ENCODE assay signal across 27 mouse cellular contexts in the genomic region with DNA sequence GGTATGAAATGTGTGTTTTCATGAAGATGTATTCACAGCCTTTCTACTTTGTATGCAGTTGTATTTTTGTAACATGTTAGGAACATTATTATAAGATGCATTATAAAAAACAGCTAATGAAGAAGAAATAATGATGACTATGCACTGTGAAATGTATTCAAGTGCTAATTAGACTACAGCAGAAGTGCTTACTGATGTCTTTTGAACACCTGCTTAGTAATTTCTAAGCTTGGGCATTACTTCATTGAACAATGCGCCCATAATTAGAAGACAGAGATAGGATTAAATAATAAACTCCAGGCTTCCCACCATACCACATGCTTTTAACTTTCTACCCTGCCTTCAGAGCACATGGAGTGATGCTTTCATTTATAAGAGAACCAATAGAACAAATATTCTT.
"Had no signal": no experiment of that assay in that cellular context is flagged by ENCODE, and none has a peak within 500 bp of the region (broad histone marks: within the 10 kb centered on the region; RNA-seq: fewer than 3 reads in every experiment).

No protein-coding gene starts in this region.

- H3K4me2 ChIP-seq: heart, embryonic 11.5 days; hindbrain, embryonic 12.5 days; hindbrain, embryonic 14.5 days; intestine, embryonic 15.5 days; limb, embryonic 12.5 days; liver, embryonic 11.5 days; liver, embryonic 13.5 days; liver, embryonic 15.5 days had no signal

- H3K27ac ChIP-seq: heart, adult 2 months; hindbrain, embryonic 10.5 days; hindbrain, embryonic 12.5 days; hindbrain, embryonic 14.5 days; intestine, embryonic 15.5 days; layer of hippocampus, adult 2 months; left cerebral cortex, adult 2 months; limb, embryonic 10.5 days; limb, embryonic 12.5 days; liver, embryonic 13.5 days; liver, embryonic 15.5 days had no signal

- H3K4me1 ChIP-seq: hindbrain, embryonic 10.5 days; hindbrain, embryonic 12.5 days; intestine, embryonic 15.5 days; limb, embryonic 10.5 days; limb, embryonic 12.5 days; liver, embryonic 13.5 days; liver, embryonic 15.5 days had no signal

- H3K9ac ChIP-seq: hindbrain, embryonic 12.5 days; hindbrain, embryonic 14.5 days; intestine, embryonic 15.5 days; limb, embryonic 12.5 days; liver, embryonic 13.5 days; liver, embryonic 15.5 days had no signal

- H3K27me3 ChIP-seq: hindbrain, embryonic 12.5 days; intestine, embryonic 15.5 days; limb, embryonic 12.5 days; liver, embryonic 13.5 days; liver, embryonic 15.5 days had no signal

- H3K4me3 ChIP-seq: heart, adult 2 months; hindbrain, embryonic 10.5 days; hindbrain, embryonic 12.5 days; intestine, embryonic 15.5 days; layer of hippocampus, adult 2 months; left cerebral cortex, adult 2 months; limb, embryonic 10.5 days; limb, embryonic 12.5 days; liver, embryonic 13.5 days; liver, embryonic 15.5 days had no signal

- H3K36me3 ChIP-seq: hindbrain, embryonic 10.5 days; hindbrain, embryonic 12.5 days; intestine, embryonic 15.5 days; limb, embryonic 10.5 days; limb, embryonic 12.5 days; liver, embryonic 13.5 days; liver, embryonic 15.5 days had no signal

- H3K9me3 ChIP-seq: hindbrain, embryonic 10.5 days; hindbrain, embryonic 12.5 days; intestine, embryonic 15.5 days; limb, embryonic 10.5 days; limb, embryonic 12.5 days; liver, embryonic 13.5 days; liver, embryonic 15.5 days had no signal

- DNase-seq: gastrocnemius, postnatal 14 days; gastrocnemius, postnatal 36 days; heart, adult 11 months; heart, adult 2 months; heart, postnatal 10 days; heart, postnatal 4 days; kidney, adult 18-20 months; kidney, adult 8-10 months; kidney, postnatal 10 days; kidney, postnatal 25 days; kidney, postnatal 4 days; liver; liver, embryonic 13.5 days had no signal

- ATAC-seq: hindbrain, embryonic 16.5 days; inflammation-experienced regulatory T-cells, adult 6 months; intestine, embryonic 15.5 days; intestine, postnatal 0 days had no signal
